Comparison of ENCODE assay signal across 21 mouse cellular contexts in genomic region chr11:5253528-5253927, GRCm38 (mm10). TPM values are rescaled to one million over a fixed set of nuclear protein-coding genes. Genes with fewer than 3 reads are reported as not detected.
DNase-seq lines count a peak whose midpoint lies in the region; ATAC-seq and TF ChIP-seq lines count a peak whose summit lies in the region.
"Had no signal": no experiment of that assay in that cellular context is flagged by ENCODE, and none has a peak within 500 bp of the region (broad histone marks: within the 10 kb centered on the region; RNA-seq: fewer than 3 reads in every experiment).

No protein-coding gene starts in this region.

- no peak for TF ChIP-seq EP300 in heart, adult 2 months (IDR thresholded peaks at IDR 0.05; ENCODE audit: insufficient read depth, low read depth, low read length)
- no peak for TF ChIP-seq EP300 in stomach, postnatal 0 days (optimal IDR thresholded peaks at IDR 0.05)

- no peaks in the 10 kb centered on the region for H3K27me3 ChIP-seq in heart, adult 2 months (ENCODE audit: control insufficient read depth, insufficient read depth, low read length)
- H3K27me3 ChIP-seq in heart, embryonic 12.5 days (replicated peaks) = no peaks in the 10 kb centered on the region
- H3K27me3 ChIP-seq in stomach, postnatal 0 days (ENCODE audit: control insufficient read depth, insufficient read depth, low read length) = no peaks in the 10 kb centered on the region
- H3K27me3 ChIP-seq: embryonic facial prominence, embryonic 15.5 days; forebrain, embryonic 15.5 days; hindbrain, embryonic 12.5 days had no signal

- intact Hi-C loops in heart, adult 2 months (cut with DNase I) = no loop called here

- H3K79me2 ChIP-seq in heart, adult 2 months (replicated peaks; ENCODE audit: control insufficient read depth, insufficient read depth, low read length) = peaks cover 7% of the 10 kb centered on the region

- H3K9ac ChIP-seq in heart, adult 2 months (ENCODE audit: low read depth, low read length) = no peak overlapping the region
- no peak overlapping the region for H3K9ac ChIP-seq in heart, embryonic 12.5 days
- H3K9ac ChIP-seq in stomach, postnatal 0 days (ENCODE audit: low read length) = no peak overlapping the region
- H3K9ac ChIP-seq: embryonic facial prominence, embryonic 15.5 days; forebrain, embryonic 15.5 days; hindbrain, embryonic 12.5 days had no signal

- no peaks in the 10 kb centered on the region for H3K9me3 ChIP-seq in heart, embryonic 12.5 days (replicated peaks)
- H3K9me3 ChIP-seq in stomach, postnatal 0 days (ENCODE audit: control insufficient read depth, low read length) = no peaks in the 10 kb centered on the region
- H3K9me3 ChIP-seq: embryonic facial prominence, embryonic 15.5 days; forebrain, embryonic 15.5 days; hindbrain, embryonic 12.5 days; midbrain, embryonic 10.5 days had no signal

- H3K27ac ChIP-seq in heart, adult 2 months = peak overlapping the region; percentile 18; the same call in 1 of the 2 replicates
- no peak overlapping the region for H3K27ac ChIP-seq in heart, embryonic 12.5 days (ENCODE audit: poor library complexity, severe bottlenecking)
- 0 out of 2 replicates have a peak overlapping the region, but pooled peaks have one; percentile 0 for H3K27ac ChIP-seq in stomach, postnatal 0 days (replicated peaks)
- H3K27ac ChIP-seq: forebrain, embryonic 15.5 days; hindbrain, embryonic 12.5 days; midbrain, embryonic 10.5 days had no signal

- H3K36me3 ChIP-seq in heart, adult 2 months (ENCODE audit: control insufficient read depth, insufficient read depth, low read length) = peaks cover 8% of the 10 kb centered on the region
- H3K36me3 ChIP-seq in heart, embryonic 12.5 days = no peaks in the 10 kb centered on the region
- no peaks in the 10 kb centered on the region for H3K36me3 ChIP-seq in stomach, postnatal 0 days (ENCODE audit: control insufficient read depth, insufficient read depth, low read length)
- H3K36me3 ChIP-seq: embryonic facial prominence, embryonic 15.5 days; forebrain, embryonic 15.5 days; hindbrain, embryonic 12.5 days; midbrain, embryonic 10.5 days had no signal

- WGBS in heart, adult 2 months = 20% methylated on average over 3 of the region's 3 CpGs
- WGBS in heart, embryonic 12.5 days = 53% methylated on average over 3 of the region's 3 CpGs
- 48% methylated on average over 3 of the region's 3 CpGs for WGBS in stomach, postnatal 0 days

- H3K4me1 ChIP-seq in heart, adult 2 months (ENCODE audit: control insufficient read depth, insufficient read depth, low read length) = peaks cover 11% of the 10 kb centered on the region
- H3K4me1 ChIP-seq in heart, embryonic 12.5 days (replicated peaks) = peaks cover 56% of the 10 kb centered on the region
- peaks cover 3% of the 10 kb centered on the region for H3K4me1 ChIP-seq in stomach, postnatal 0 days (replicated peaks; ENCODE audit: control insufficient read depth, insufficient read depth)

- TF ChIP-seq CTCF in heart, adult 2 months (IDR thresholded peaks at IDR 0.05) = no peak
- TF ChIP-seq CTCF in stomach, postnatal 0 days (IDR thresholded peaks at IDR 0.05; ENCODE audit: low read depth) = no peak

- no peak overlapping the region for H3K4me2 ChIP-seq in heart, embryonic 12.5 days
- H3K4me2 ChIP-seq in stomach, postnatal 0 days (replicated peaks; ENCODE audit: low read depth) = no peak overlapping the region
- H3K4me2 ChIP-seq: embryonic facial prominence, embryonic 15.5 days; forebrain, embryonic 15.5 days; hindbrain, embryonic 12.5 days had no signal

- no peak for DNase-seq in heart, adult 2 months
- DNase-seq in stomach, postnatal 0 days (ENCODE audit: low spot score) = no peak
- peak; percentile 47 to 52 for DNase-seq in thymus, postnatal 36 days
- DNase-seq in cerebellum, adult 11-12 months = no peak
- DNase-seq in adrenal gland, postnatal 25 days = no peak
- no peak for DNase-seq in cerebellum, postnatal 14 days
- DNase-seq: adrenal gland, postnatal 14 days; cerebellum, adult 9-10 months; gastrocnemius, postnatal 14 days; heart, adult 18-20 months; heart, postnatal 14 days; kidney, adult 11 months; kidney, postnatal 10 days; lung, postnatal 10 days had no signal

- TF ChIP-seq POLR2A in heart, adult 2 months (IDR thresholded peaks at IDR 0.05; ENCODE audit: insufficient read depth, low read depth, low read length) = no peak

- ATAC-seq in heart, embryonic 12.5 days (ENCODE audit: insufficient number of reproducible peaks, low FRiP score) = no peak
- ATAC-seq in CD4-positive, CD25-positive, alpha-beta regulatory T cell, adult 4 months = peak; percentile 45
- ATAC-seq in stomach, postnatal 0 days (ENCODE audit: low FRiP score, low TSS enrichment) = no peak
- ATAC-seq: forebrain, embryonic 15.5 days; midbrain, embryonic 16.5 days had no signal

- H3K4me3 ChIP-seq in heart, adult 2 months = no peak overlapping the region
- no peak overlapping the region for H3K4me3 ChIP-seq in heart, embryonic 12.5 days
- H3K4me3 ChIP-seq in stomach, postnatal 0 days (ENCODE audit: low read depth, low read length) = no peak overlapping the region
- H3K4me3 ChIP-seq: embryonic facial prominence, embryonic 15.5 days; forebrain, embryonic 15.5 days; hindbrain, embryonic 12.5 days; midbrain, embryonic 10.5 days had no signal

RNA-seq across cellular contexts. Expression of gene Kremen1, which starts 7.8 kb away (rescaled TPM):
- 10 to 100 TPM; 80.3 to 93.9 TPM for total RNA-seq in heart, adult 2 months (2021)
- 59.7 and 80.8 TPM in 2 replicates for polyA plus RNA-seq in heart, adult 2 months (2012; rRNA removed)
- polyA plus RNA-seq in heart, embryonic 12.5 days (2016; fragmentation: Nextera tagmentation; extraction: Ambion mirVana) = 40.1 and 42.0 TPM in 2 replicates
- 1 to 10 TPM; 3.4 to 4.3 TPM for polyA plus RNA-seq in CD4-positive, CD25-positive, alpha-beta regulatory T cell, adult 4 months (2017; shearing (Covaris generic))
- polyA plus RNA-seq in stomach, postnatal 0 days (2015; fragmentation: Nextera tagmentation; extraction: Ambion mirVana) = 12.7 and 13.4 TPM in 2 replicates
- total RNA-seq in adrenal gland, postnatal 25 days (2021) = 17.6 and 23.1 TPM in 2 replicates

Comparison
In these comparisons a context has a peak if more than half of its experiments do, and no peak if none do; other contexts are left out.
1. DNase-seq: peak in thymus, postnatal 36 days (2 of 2); none in heart, adult 2 months (0 of 2), stomach, postnatal 0 days (single experiment), cerebellum, adult 11-12 months (single experiment), adrenal gland, postnatal 25 days (single experiment) and cerebellum, postnatal 14 days (0 of 2).